Mouse (Mus musculus): ENCODE measurements at regions not wholly inside any gene's neighbourhood (a gene's known extent, or its start where the extent isn't known, plus 50 kb on each side); places are given as distances from the start of the nearest gene placed in this dataset.

DNA sequence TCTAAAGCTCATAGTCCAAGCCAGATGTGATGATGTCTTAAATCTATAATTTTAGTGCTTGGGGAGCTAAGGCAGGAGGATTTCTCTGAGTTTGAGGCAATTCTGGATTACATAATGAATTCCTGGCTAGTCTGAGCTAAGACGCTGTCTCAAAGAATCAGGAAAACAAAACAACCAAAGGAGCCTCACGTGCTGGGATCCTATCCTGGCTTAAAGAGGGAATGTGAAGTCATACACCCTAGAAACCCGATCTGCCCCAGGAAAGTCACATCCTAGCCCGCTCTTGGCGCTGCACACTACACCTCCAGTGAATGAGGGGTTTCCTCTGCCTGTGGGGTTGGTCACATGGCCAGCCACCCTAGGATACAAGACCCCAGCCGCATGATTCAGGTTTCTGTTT is 211.2 kb downstream of the Glrx3 start:
- H3K4me2 ChIP-seq (ENCODE audit: low read length), result no peak overlapping the region
- no peak overlapping the region for H3K9ac ChIP-seq (ENCODE audit: low read length)
- H3K27me3 ChIP-seq (ENCODE audit: control insufficient read depth, insufficient read depth, low read length), result no peaks in the 10 kb centered on the region
- H3K9me3 ChIP-seq (ENCODE audit: control insufficient read depth, low read length), result no peaks in the 10 kb centered on the region
- no peak overlapping the region for H3K4me3 ChIP-seq (ENCODE audit: control insufficient read depth in 1 of 2, insufficient read depth in 1 of 2, low read depth in 1 of 2, low read length in 2 of 2)
- H3K27ac ChIP-seq (replicated peaks in 1 of 2; ENCODE audit: control insufficient read depth in 1 of 2, insufficient read depth in 1 of 2, low read depth in 2 of 2, low read length in 2 of 2), result no peak overlapping the region
- no peaks in the 10 kb centered on the region for H3K36me3 ChIP-seq (ENCODE audit: control insufficient read depth, insufficient read depth, low read length)
- ATAC-seq (ENCODE audit: insufficient number of reproducible peaks, insufficient read depth, low FRiP score, low read depth), result no peak
- H3K4me1 ChIP-seq (ENCODE audit: control insufficient read depth in 2 of 2, insufficient read depth in 2 of 2, low read length in 2 of 2), result no peaks in the 10 kb centered on the region
- WGBS, result 64% methylated on average over 6 of the region's 6 CpGs

DNA sequence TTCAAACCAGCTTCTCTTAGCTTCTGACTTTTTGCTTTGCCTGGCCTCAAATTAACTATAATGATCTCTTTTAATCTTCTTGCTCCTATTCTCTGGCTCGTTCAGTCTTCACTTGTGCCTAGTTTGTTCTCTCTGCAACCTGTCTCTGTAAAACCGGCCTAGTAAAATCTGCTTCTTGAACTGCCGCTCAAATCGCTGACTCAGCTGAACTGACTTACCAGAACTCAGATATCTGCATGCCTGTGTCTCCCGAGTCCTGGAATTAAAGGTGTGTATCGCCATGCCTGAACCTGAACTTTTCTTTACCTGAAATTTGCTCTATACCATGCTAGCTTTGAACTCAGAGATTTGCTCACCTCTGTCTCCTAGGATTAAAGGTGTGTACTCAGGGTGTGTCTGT is 212.2 kb downstream of the Glrx3 start:
- Histone ChIP-seq H3K4me3 (ENCODE audit: control insufficient read depth in 1 of 2, insufficient read depth in 1 of 2, low read depth in 1 of 2, low read length in 2 of 2) (no peak overlapping the region), H3K4me2 (ENCODE audit: low read length) (no peak overlapping the region), H3K27ac (replicated peaks in 1 of 2; ENCODE audit: control insufficient read depth in 1 of 2, insufficient read depth in 1 of 2, low read depth in 2 of 2, low read length in 2 of 2) (no peak overlapping the region), H3K36me3 (ENCODE audit: control insufficient read depth, insufficient read depth, low read length) (no peaks in the 10 kb centered on the region), H3K9me3 (ENCODE audit: control insufficient read depth, low read length) (no peaks in the 10 kb centered on the region), H3K9ac (ENCODE audit: low read length) (no peak overlapping the region), H3K4me1 (ENCODE audit: control insufficient read depth in 2 of 2, insufficient read depth in 2 of 2, low read length in 2 of 2) (no peaks in the 10 kb centered on the region), H3K27me3 (ENCODE audit: control insufficient read depth, insufficient read depth, low read length) (no peaks in the 10 kb centered on the region)
- no peak for ATAC-seq (ENCODE audit: insufficient number of reproducible peaks, insufficient read depth, low FRiP score, low read depth)
- 82% methylated on average over 6 of the region's 6 CpGs for WGBS

- H3K36me3 ChIP-seq (ENCODE audit: control insufficient read depth, insufficient read depth, low read length), result no peaks in the 10 kb centered on the region
- no peak overlapping the region for H3K27ac ChIP-seq (replicated peaks in 1 of 2; ENCODE audit: control insufficient read depth in 1 of 2, insufficient read depth in 1 of 2, low read depth in 2 of 2, low read length in 2 of 2)
- no peaks in the 10 kb centered on the region for H3K4me1 ChIP-seq (ENCODE audit: control insufficient read depth in 2 of 2, insufficient read depth in 2 of 2, low read length in 2 of 2)
- no peak for ATAC-seq (ENCODE audit: insufficient number of reproducible peaks, insufficient read depth, low FRiP score, low read depth)
- no peak overlapping the region for H3K4me3 ChIP-seq (ENCODE audit: control insufficient read depth in 1 of 2, insufficient read depth in 1 of 2, low read depth in 1 of 2, low read length in 2 of 2)
- no peak overlapping the region for H3K4me2 ChIP-seq (ENCODE audit: low read length)
- no peaks in the 10 kb centered on the region for H3K9me3 ChIP-seq (ENCODE audit: control insufficient read depth, low read length)
- WGBS, result 86% methylated on average over 4 of the region's 4 CpGs
- no peak overlapping the region for H3K9ac ChIP-seq (ENCODE audit: low read length)
- no peaks in the 10 kb centered on the region for H3K27me3 ChIP-seq (ENCODE audit: control insufficient read depth, insufficient read depth, low read length)
Observed at GRCm38 (mm10) chr7:137653837-137654236, 216.4 kb downstream of the Glrx3 start.

DNA sequence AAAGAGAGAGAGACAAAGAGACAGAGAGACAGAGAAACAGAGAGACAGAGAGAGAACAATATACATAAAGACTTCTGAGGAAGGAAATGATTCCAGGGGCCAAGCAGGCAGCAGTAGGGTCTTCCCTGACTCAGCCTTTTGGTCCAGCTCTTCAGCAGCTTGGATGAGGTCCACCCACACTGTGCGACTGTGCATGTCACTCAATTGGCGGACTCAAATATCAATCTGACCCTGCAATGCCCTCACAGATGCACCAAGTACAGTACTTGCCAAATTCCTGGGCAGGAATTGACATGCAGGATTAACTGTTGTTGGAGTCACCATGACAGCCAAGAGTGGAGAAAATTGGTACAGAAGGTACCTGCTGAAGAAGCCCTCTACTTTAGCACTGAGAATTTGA is 229.8 kb downstream of the Glrx3 start:
- ATAC-seq (ENCODE audit: insufficient number of reproducible peaks, insufficient read depth, low FRiP score, low read depth), result no peak
- no peak overlapping the region for H3K4me3 ChIP-seq (ENCODE audit: control insufficient read depth in 1 of 2, insufficient read depth in 1 of 2, low read depth in 1 of 2, low read length in 2 of 2)
- H3K27ac ChIP-seq (replicated peaks in 1 of 2; ENCODE audit: control insufficient read depth in 1 of 2, insufficient read depth in 1 of 2, low read depth in 2 of 2, low read length in 2 of 2), result no peak overlapping the region
- no peaks in the 10 kb centered on the region for H3K36me3 ChIP-seq (ENCODE audit: control insufficient read depth, insufficient read depth, low read length)
- H3K9ac ChIP-seq (ENCODE audit: low read length), result no peak overlapping the region
- 84% methylated on average over 2 of the region's 2 CpGs for WGBS
- H3K9me3 ChIP-seq (ENCODE audit: control insufficient read depth, low read length), result 0 out of 2 replicates have a peak, but pooled peaks cover 2% of the 10 kb centered on the region
- H3K4me2 ChIP-seq (ENCODE audit: low read length), result no peak overlapping the region
- H3K4me1 ChIP-seq (ENCODE audit: control insufficient read depth in 2 of 2, insufficient read depth in 2 of 2, low read length in 2 of 2), result no peaks in the 10 kb centered on the region
- no peaks in the 10 kb centered on the region for H3K27me3 ChIP-seq (ENCODE audit: control insufficient read depth, insufficient read depth, low read length)

DNA sequence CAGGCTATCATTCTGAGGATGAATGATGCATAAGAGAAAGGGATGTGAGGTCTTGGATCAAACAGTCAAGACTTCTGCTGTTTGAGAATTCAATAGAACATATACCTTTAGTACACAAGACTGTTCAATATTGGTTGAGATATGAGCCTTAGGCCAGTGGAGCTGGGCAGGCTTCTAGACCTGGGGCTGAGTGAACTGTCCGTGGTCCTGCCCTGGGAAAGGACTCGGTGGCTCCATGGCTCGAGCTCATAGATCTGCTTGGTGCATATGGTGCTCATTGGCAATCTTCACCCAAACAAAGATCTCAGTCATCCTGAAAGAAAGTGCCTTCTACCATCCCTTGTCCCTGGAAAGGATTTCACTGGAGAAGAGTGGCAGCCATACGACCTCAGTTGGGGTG is 233.7 kb downstream of the Glrx3 start:
- no peak overlapping the region for H3K4me2 ChIP-seq (ENCODE audit: low read length)
- H3K9me3 ChIP-seq (ENCODE audit: control insufficient read depth, low read length), result no peaks in the 10 kb centered on the region
- no peaks in the 10 kb centered on the region for H3K36me3 ChIP-seq (ENCODE audit: control insufficient read depth, insufficient read depth, low read length)
- H3K4me1 ChIP-seq (ENCODE audit: control insufficient read depth in 2 of 2, insufficient read depth in 2 of 2, low read length in 2 of 2), result no peaks in the 10 kb centered on the region
- no peak overlapping the region for H3K9ac ChIP-seq (ENCODE audit: low read length)
- no peak overlapping the region for H3K4me3 ChIP-seq (ENCODE audit: control insufficient read depth in 1 of 2, insufficient read depth in 1 of 2, low read depth in 1 of 2, low read length in 2 of 2)
- no peaks in the 10 kb centered on the region for H3K27me3 ChIP-seq (ENCODE audit: control insufficient read depth, insufficient read depth, low read length)
- WGBS, result 52% methylated on average over 4 of the region's 4 CpGs
- no peak overlapping the region for H3K27ac ChIP-seq (replicated peaks in 1 of 2; ENCODE audit: control insufficient read depth in 1 of 2, insufficient read depth in 1 of 2, low read depth in 2 of 2, low read length in 2 of 2)
- no peak for ATAC-seq (ENCODE audit: insufficient number of reproducible peaks, insufficient read depth, low FRiP score, low read depth)

DNA sequence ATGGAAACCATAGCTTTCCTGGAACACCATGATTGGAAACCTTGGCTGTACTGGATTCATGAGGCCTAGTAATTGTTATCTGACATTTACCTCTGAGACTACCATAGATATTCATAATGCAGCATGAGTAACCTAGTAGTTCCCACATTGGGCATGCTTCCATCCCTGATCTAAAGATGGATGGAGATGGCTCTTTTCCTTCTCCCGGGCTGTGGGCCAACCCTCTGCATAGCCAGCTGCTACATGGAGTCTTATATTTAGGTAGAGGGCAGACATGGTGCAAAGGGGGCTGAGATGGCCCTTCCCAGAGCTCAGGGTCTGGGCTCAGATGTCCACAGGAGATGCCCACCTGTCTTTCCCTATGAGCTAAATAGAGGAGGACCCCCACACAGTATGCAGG is 237.2 kb downstream of the Glrx3 start:
- H3K36me3 ChIP-seq (ENCODE audit: control insufficient read depth, insufficient read depth, low read length), result no peaks in the 10 kb centered on the region
- no peak overlapping the region for H3K9ac ChIP-seq (ENCODE audit: low read length)
- no peaks in the 10 kb centered on the region for H3K9me3 ChIP-seq (ENCODE audit: control insufficient read depth, low read length)
- no peaks in the 10 kb centered on the region for H3K27me3 ChIP-seq (ENCODE audit: control insufficient read depth, insufficient read depth, low read length)
- H3K27ac ChIP-seq (replicated peaks in 1 of 2; ENCODE audit: control insufficient read depth in 1 of 2, insufficient read depth in 1 of 2, low read depth in 2 of 2, low read length in 2 of 2), result no peak overlapping the region
- H3K4me2 ChIP-seq (ENCODE audit: low read length), result no peak overlapping the region
- H3K4me3 ChIP-seq (ENCODE audit: control insufficient read depth in 1 of 2, insufficient read depth in 1 of 2, low read depth in 1 of 2, low read length in 2 of 2), result no peak overlapping the region
- ATAC-seq (ENCODE audit: insufficient number of reproducible peaks, insufficient read depth, low FRiP score, low read depth), result no peak
- 68% methylated on average over 1 of the region's 1 CpGs for WGBS
- H3K4me1 ChIP-seq (ENCODE audit: control insufficient read depth in 2 of 2, insufficient read depth in 2 of 2, low read length in 2 of 2), result no peaks in the 10 kb centered on the region

GRCm38 (mm10) chr7:137675381-137675780 is 238.0 kb downstream of the Glrx3 start:
- Histone ChIP-seq H3K9me3 (ENCODE audit: control insufficient read depth, low read length) (no peaks in the 10 kb centered on the region), H3K4me3 (ENCODE audit: control insufficient read depth in 1 of 2, insufficient read depth in 1 of 2, low read depth in 1 of 2, low read length in 2 of 2) (no peak overlapping the region), H3K36me3 (ENCODE audit: control insufficient read depth, insufficient read depth, low read length) (no peaks in the 10 kb centered on the region), H3K27ac (replicated peaks in 1 of 2; ENCODE audit: control insufficient read depth in 1 of 2, insufficient read depth in 1 of 2, low read depth in 2 of 2, low read length in 2 of 2) (no peak overlapping the region), H3K27me3 (ENCODE audit: control insufficient read depth, insufficient read depth, low read length) (no peaks in the 10 kb centered on the region), H3K4me1 (ENCODE audit: control insufficient read depth in 2 of 2, insufficient read depth in 2 of 2, low read length in 2 of 2) (no peaks in the 10 kb centered on the region), H3K4me2 (ENCODE audit: low read length) (no peak overlapping the region), H3K9ac (ENCODE audit: low read length) (no peak overlapping the region)
- no peak for ATAC-seq (ENCODE audit: insufficient number of reproducible peaks, insufficient read depth, low FRiP score, low read depth)
- 78% methylated on average over 5 of the region's 5 CpGs for WGBS

DNA sequence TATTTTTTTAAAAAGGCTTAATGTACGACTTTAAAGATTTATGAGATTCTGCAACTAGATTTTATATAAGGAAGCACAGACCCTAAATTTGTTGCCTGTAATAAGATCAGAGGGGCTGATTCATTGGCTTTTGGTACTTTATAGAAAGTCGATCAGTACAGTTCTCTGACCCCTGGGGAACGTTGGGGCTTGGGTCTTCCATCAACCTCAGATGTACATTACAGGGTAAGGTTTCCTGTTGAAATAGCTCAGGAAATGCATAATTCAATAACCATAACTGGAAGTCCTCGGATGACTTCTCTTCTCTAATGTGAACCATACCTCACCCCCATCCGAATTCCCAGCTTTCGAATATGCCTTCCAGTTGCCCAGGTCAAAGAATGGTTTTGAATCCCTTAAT is 247.4 kb downstream of the Glrx3 start:
- ATAC-seq (ENCODE audit: insufficient number of reproducible peaks, insufficient read depth, low FRiP score, low read depth), result no peak
- Histone ChIP-seq H3K4me2 (ENCODE audit: low read length) (no peak overlapping the region), H3K27ac (replicated peaks in 1 of 2; ENCODE audit: control insufficient read depth in 1 of 2, insufficient read depth in 1 of 2, low read depth in 2 of 2, low read length in 2 of 2) (no peak overlapping the region), H3K27me3 (ENCODE audit: control insufficient read depth, insufficient read depth, low read length) (no peaks in the 10 kb centered on the region), H3K36me3 (ENCODE audit: control insufficient read depth, insufficient read depth, low read length) (no peaks in the 10 kb centered on the region), H3K9me3 (ENCODE audit: control insufficient read depth, low read length) (no peaks in the 10 kb centered on the region), H3K9ac (ENCODE audit: low read length) (no peak overlapping the region), H3K4me1 (ENCODE audit: control insufficient read depth in 2 of 2, insufficient read depth in 2 of 2, low read length in 2 of 2) (no peaks in the 10 kb centered on the region), H3K4me3 (ENCODE audit: control insufficient read depth in 1 of 2, insufficient read depth in 1 of 2, low read depth in 1 of 2, low read length in 2 of 2) (no peak overlapping the region)
- WGBS, result 83% methylated on average over 6 of the region's 6 CpGs

All from heart, embryonic 14.5 days (tissue).